9 mouse cellular contexts compared by ENCODE assay signal in genomic region chr2:181594946-181595696, GRCm38 (mm10). TPM values are rescaled to one million over a fixed set of nuclear protein-coding genes. Genes with fewer than 3 reads are reported as not detected.
A peak's percentile ranks its signal among the peaks of the same experiment; 100 is the strongest.
DNase-seq lines count a peak whose midpoint lies in the region; ATAC-seq and TF ChIP-seq lines count a peak whose summit lies in the region.
"Had no signal": no experiment of that assay in that cellular context is flagged by ENCODE, and none has a peak within 500 bp of the region (broad histone marks: within the 10 kb centered on the region; RNA-seq: fewer than 3 reads in every experiment).

No protein-coding gene starts in this region.

- peaks cover 20% of the 10 kb centered on the region for H3K4me1 ChIP-seq in liver, postnatal 0 days (ENCODE audit: insufficient read depth)
- peaks cover 54% of the 10 kb centered on the region for H3K4me1 ChIP-seq in liver, embryonic 12.5 days
- peaks cover 12% of the 10 kb centered on the region for H3K4me1 ChIP-seq in embryonic facial prominence, embryonic 14.5 days (ENCODE audit: control insufficient read depth, insufficient read depth, low read length)

- H3K4me3 ChIP-seq in liver, postnatal 0 days (ENCODE audit: low read depth, low read length) = no peak overlapping the region
- H3K4me3 ChIP-seq in liver, embryonic 12.5 days = no peak overlapping the region
- H3K4me3 ChIP-seq in embryonic facial prominence, embryonic 14.5 days (ENCODE audit: low read depth, low read length) = no peak overlapping the region
- H3K4me3 ChIP-seq: megakaryocyte, embryonic 14.5 days had no signal

- ATAC-seq in liver, postnatal 0 days = no peak
- no peak for ATAC-seq in liver, embryonic 12.5 days
- ATAC-seq in embryonic facial prominence, embryonic 14.5 days (ENCODE audit: low read depth) = no peak

- peak; percentile 79 for TF ChIP-seq CTCF in liver, postnatal 0 days (IDR thresholded peaks at IDR 0.05; ENCODE audit: low read depth)

- no peak overlapping the region for H3K4me2 ChIP-seq in liver, postnatal 0 days (ENCODE audit: low read depth, low read length)
- no peak overlapping the region for H3K4me2 ChIP-seq in liver, embryonic 12.5 days
- no peak overlapping the region for H3K4me2 ChIP-seq in embryonic facial prominence, embryonic 14.5 days (ENCODE audit: low read depth, low read length)

- no peak overlapping the region for H3K27ac ChIP-seq in liver, postnatal 0 days (ENCODE audit: low read depth)
- no peak overlapping the region for H3K27ac ChIP-seq in liver, embryonic 12.5 days
- no peak overlapping the region for H3K27ac ChIP-seq in embryonic facial prominence, embryonic 14.5 days (replicated peaks; ENCODE audit: low read depth, low read length)

- TF ChIP-seq EP300 in liver, postnatal 0 days (IDR thresholded peaks at IDR 0.05; ENCODE audit: low read depth) = no peak

- intact Hi-C loops in gastrocnemius, postnatal 36 days (cut with DNase I) = loop anchor here (1.0 to 10.0 kb wide), 2 partner anchors 203 to 410 kb away; partner anchors contain the start of gene Ppdpf

- no peak overlapping the region for H3K9ac ChIP-seq in liver, postnatal 0 days (replicated peaks)
- H3K9ac ChIP-seq in liver, embryonic 12.5 days = no peak overlapping the region
- no peak overlapping the region for H3K9ac ChIP-seq in embryonic facial prominence, embryonic 14.5 days (ENCODE audit: low read depth, low read length)

- H3K27me3 ChIP-seq in liver, postnatal 0 days (ENCODE audit: insufficient read depth, low read length) = no peaks in the 10 kb centered on the region
- H3K27me3 ChIP-seq in liver, embryonic 12.5 days (replicated peaks) = peaks cover 30% of the 10 kb centered on the region
- peaks cover 26% of the 10 kb centered on the region for H3K27me3 ChIP-seq in embryonic facial prominence, embryonic 14.5 days (replicated peaks; ENCODE audit: control insufficient read depth, insufficient read depth, low read length)
- H3K27me3 ChIP-seq: megakaryocyte, embryonic 14.5 days had no signal

- peak; percentile 56 for DNase-seq in gastrocnemius, adult 18-20 months (ENCODE audit: low spot score)
- DNase-seq in gastrocnemius, postnatal 36 days = no peak
- DNase-seq in liver, postnatal 0 days = peak; percentile 46
- peak; percentile 87 for DNase-seq in adrenal gland, adult 2 months
- DNase-seq in embryonic facial prominence, embryonic 14.5 days (ENCODE audit: low spot score) = peak; percentile 51
- DNase-seq in thymus, postnatal 14 days = peak; percentile 64
- DNase-seq in urinary bladder, adult 2 months (ENCODE audit: low spot score) = no peak

- 0 out of 2 replicates have a peak, but pooled peaks cover 2% of the 10 kb centered on the region for H3K36me3 ChIP-seq in liver, postnatal 0 days (replicated peaks; ENCODE audit: insufficient read depth, low read length)
- H3K36me3 ChIP-seq in liver, embryonic 12.5 days = peaks cover 6% of the 10 kb centered on the region
- H3K36me3 ChIP-seq in embryonic facial prominence, embryonic 14.5 days (ENCODE audit: control insufficient read depth, insufficient read depth, low read length) = peaks cover 6% of the 10 kb centered on the region; the same call in 1 of the 2 replicates

- no peaks in the 10 kb centered on the region for H3K9me3 ChIP-seq in liver, postnatal 0 days (ENCODE audit: low read length)
- H3K9me3 ChIP-seq in liver, embryonic 12.5 days (replicated peaks) = no peaks in the 10 kb centered on the region
- H3K9me3 ChIP-seq in embryonic facial prominence, embryonic 14.5 days (ENCODE audit: control insufficient read depth, low read length) = no peaks in the 10 kb centered on the region
- H3K9me3 ChIP-seq: megakaryocyte, embryonic 14.5 days had no signal

- 72% methylated on average over 4 of the region's 4 CpGs for WGBS in liver, postnatal 0 days (ENCODE audit: insufficient replicate concordance)
- WGBS in liver, embryonic 12.5 days (ENCODE audit: insufficient replicate concordance) = 54% methylated on average over 4 of the region's 4 CpGs
- WGBS in embryonic facial prominence, embryonic 14.5 days = 73% methylated on average over 4 of the region's 4 CpGs

RNA-seq across cellular contexts. Expression of gene Zfp512b, which starts 2.5 kb away (rescaled TPM):
- total RNA-seq in gastrocnemius, adult 18-20 months (2021) = 10 to 100 TPM; 13.5 to 18.0 TPM
- 10 to 100 TPM; 15.3 to 19.7 TPM for total RNA-seq in gastrocnemius, postnatal 36 days (2021)
- polyA plus RNA-seq in liver, postnatal 0 days (2015; fragmentation: Nextera tagmentation; extraction: Ambion mirVana) = 8.9 and 10.5 TPM in 2 replicates
- polyA plus RNA-seq in liver, embryonic 12.5 days (2016; fragmentation: Nextera tagmentation; extraction: Ambion mirVana) = 22.2 and 23.4 TPM in 2 replicates
- 10 to 100 TPM; 40.9 to 52.7 TPM for total RNA-seq in adrenal gland, adult 2 months (2021)
- 69.2 and 72.6 TPM in 2 replicates for polyA plus RNA-seq in adrenal gland, adult 2 months (2012; rRNA removed)
- polyA plus RNA-seq in embryonic facial prominence, embryonic 14.5 days (2014; fragmentation: Nextera tagmentation; extraction: Ambion mirVana) = 42.0 and 46.5 TPM in 2 replicates
- 43.9 and 52.6 TPM in 2 replicates for polyA plus RNA-seq in urinary bladder, adult 2 months (2012; rRNA removed)

RNA-seq across cellular contexts. Expression of gene Prpf6, which starts 3.5 kb away (rescaled TPM):
- total RNA-seq in gastrocnemius, adult 18-20 months (2021) = 10 to 100 TPM; 30.8 to 34.2 TPM
- 10 to 100 TPM; 23.0 to 29.8 TPM for total RNA-seq in gastrocnemius, postnatal 36 days (2021)
- polyA plus RNA-seq in liver, postnatal 0 days (2015; fragmentation: Nextera tagmentation; extraction: Ambion mirVana) = 16.7 and 17.5 TPM in 2 replicates
- polyA plus RNA-seq in liver, embryonic 12.5 days (2016; fragmentation: Nextera tagmentation; extraction: Ambion mirVana) = 45.6 and 48.2 TPM in 2 replicates
- 10 to 100 TPM; 63.0 to 69.0 TPM for total RNA-seq in adrenal gland, adult 2 months (2021)
- 6.7 and 9.6 TPM in 2 replicates for polyA plus RNA-seq in adrenal gland, adult 2 months (2012; rRNA removed)
- polyA plus RNA-seq in embryonic facial prominence, embryonic 14.5 days (2014; fragmentation: Nextera tagmentation; extraction: Ambion mirVana) = 57.4 and 61.7 TPM in 2 replicates
- polyA plus RNA-seq in urinary bladder, adult 2 months (2012; rRNA removed) = 30.7 and 40.9 TPM in 2 replicates

RNA-seq across cellular contexts. Expression of gene Samd10, which starts 3.9 kb away (rescaled TPM):
- 1 to 10 TPM; 1.3 to 3.2 TPM for total RNA-seq in gastrocnemius, adult 18-20 months (2021)
- 1 to 10 TPM in 1 of 2 experiments, under 1 TPM in 1; 0.69 to 1.0 TPM for total RNA-seq in gastrocnemius, postnatal 36 days (2021)
- polyA plus RNA-seq in liver, postnatal 0 days (2015; fragmentation: Nextera tagmentation; extraction: Ambion mirVana) = 2.1 and 2.3 TPM in 2 replicates
- 2.8 and 3.0 TPM in 2 replicates for polyA plus RNA-seq in liver, embryonic 12.5 days (2016; fragmentation: Nextera tagmentation; extraction: Ambion mirVana)
- total RNA-seq in adrenal gland, adult 2 months (2021) = 10 to 100 TPM in 1 of 2 experiments, 1 to 10 TPM in 1; 9.6 to 21.6 TPM
- polyA plus RNA-seq in adrenal gland, adult 2 months (2012; rRNA removed) = 41.0 and 44.6 TPM in 2 replicates
- polyA plus RNA-seq in embryonic facial prominence, embryonic 14.5 days (2014; fragmentation: Nextera tagmentation; extraction: Ambion mirVana) = 13.1 and 13.2 TPM in 2 replicates
- polyA plus RNA-seq in urinary bladder, adult 2 months (2012; rRNA removed) = 14.7 and 20.2 TPM in 2 replicates

RNA-seq across cellular contexts. Expression of gene Uckl1, which starts 10.4 kb away (rescaled TPM):
- total RNA-seq in gastrocnemius, adult 18-20 months (2021) = 10 to 100 TPM; 23.2 to 23.4 TPM
- total RNA-seq in gastrocnemius, postnatal 36 days (2021) = 10 to 100 TPM; 24.8 to 27.3 TPM
- polyA plus RNA-seq in liver, postnatal 0 days (2015; fragmentation: Nextera tagmentation; extraction: Ambion mirVana) = 20.3 and 22.8 TPM in 2 replicates
- 30.7 and 32.7 TPM in 2 replicates for polyA plus RNA-seq in liver, embryonic 12.5 days (2016; fragmentation: Nextera tagmentation; extraction: Ambion mirVana)
- total RNA-seq in adrenal gland, adult 2 months (2021) = 10 to 100 TPM; 64.9 to 73.6 TPM
- polyA plus RNA-seq in adrenal gland, adult 2 months (2012; rRNA removed) = 165 and 170 TPM in 2 replicates
- polyA plus RNA-seq in embryonic facial prominence, embryonic 14.5 days (2014; fragmentation: Nextera tagmentation; extraction: Ambion mirVana) = 45.2 and 49.3 TPM in 2 replicates
- polyA plus RNA-seq in urinary bladder, adult 2 months (2012; rRNA removed) = 139 and 214 TPM in 2 replicates

Comparison
In these comparisons a context has a peak if more than half of its experiments do, and no peak if none do; other contexts are left out.
1. DNase-seq: peak in gastrocnemius, adult 18-20 months (single experiment), liver, postnatal 0 days (single experiment), adrenal gland, adult 2 months (single experiment), embryonic facial prominence, embryonic 14.5 days (single experiment) and thymus, postnatal 14 days (single experiment); none in gastrocnemius, postnatal 36 days (0 of 2) and urinary bladder, adult 2 months (single experiment).